Mouse (Mus musculus) adrenal gland, postnatal 10 days (tissue): ENCODE measurements around the gene Lrg1. TPM values are rescaled to one million over a fixed set of nuclear protein-coding genes. Genes with fewer than 3 reads are reported as not detected.
A peak's percentile ranks its signal among the peaks of the same experiment; 100 is the strongest.

Experiments
- DNase-seq: peaks from one replicate; pipeline ENCODE4 v3.0.0; 2021; ENCODE audit warnings: mixed read lengths
- total RNA-seq, 2 experiments: library from RNA; stranded (reverse); gene quantifications; 2 replicates each; pipeline ENCODE4 v1.2.3; 2021

Lrg1 gene
- total RNA-seq, 2 experiments from 2014 or later, result 41.0 to 55.6 TPM

GRCm38 (mm10) chr17:56074827-56075208 lies 47.0 kb downstream of the Lrg1 start, which contains the start of gene Ubxn6:
Ubxn6 (minus strand) TSS chr17:56075028.
- DNase-seq, result peak; percentile 98

DNA sequence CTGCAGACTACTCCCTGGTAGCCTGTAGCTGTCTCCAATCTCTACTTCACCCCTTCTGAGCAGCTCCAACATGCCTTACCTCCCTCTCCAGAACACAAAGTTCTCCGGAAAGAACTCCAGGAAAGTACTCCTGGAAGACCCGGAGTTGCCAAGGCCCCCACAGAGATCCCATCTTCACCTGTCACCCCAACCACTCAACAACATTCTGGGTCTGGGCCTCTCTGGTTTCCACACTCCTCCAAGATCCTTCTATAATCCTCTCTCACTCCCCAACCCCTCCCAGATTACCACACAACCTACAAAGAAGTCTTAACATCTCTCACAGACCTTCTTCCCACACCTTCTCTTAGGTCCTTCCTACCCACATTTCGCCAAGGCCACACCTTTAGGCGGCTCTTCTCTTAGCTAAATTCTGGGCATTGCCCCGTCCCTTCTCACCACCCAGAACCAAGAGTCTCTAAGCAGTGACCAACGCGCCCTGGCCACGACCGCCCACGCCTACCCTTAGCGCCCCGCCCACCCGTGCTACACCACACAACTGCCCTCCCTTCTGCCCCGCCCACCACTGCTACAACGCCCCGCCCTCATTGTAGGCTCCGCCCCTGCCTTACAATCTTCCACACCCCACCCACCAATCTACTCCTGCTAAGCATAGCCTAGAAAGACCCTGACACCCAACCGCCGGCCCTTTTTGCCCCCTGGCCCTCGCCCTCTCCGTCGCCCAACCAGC lies 47.5 kb downstream of the Lrg1 start:
- DNase-seq, result peak; percentile 93

DNA sequence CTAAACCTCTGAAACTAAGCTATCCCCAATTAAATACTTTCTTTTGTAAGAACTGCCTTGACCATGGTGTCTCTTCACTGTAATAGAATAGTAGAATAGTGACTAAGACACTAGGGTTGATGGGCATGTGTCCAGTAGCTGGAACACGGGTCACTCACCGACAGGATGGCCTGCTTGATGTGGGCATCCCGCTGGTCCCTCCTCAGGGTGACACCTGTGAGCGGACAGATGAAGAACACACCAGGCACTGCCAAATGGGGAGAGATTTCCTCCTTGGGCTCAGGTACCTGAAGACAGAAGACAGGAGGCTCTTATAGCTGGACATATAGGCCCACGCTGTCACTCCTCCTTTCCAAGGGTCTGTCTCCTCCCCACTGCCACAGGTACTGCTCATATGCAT lies 49.6 kb downstream of the Lrg1 start:
- DNase-seq, result no peak

DNA sequence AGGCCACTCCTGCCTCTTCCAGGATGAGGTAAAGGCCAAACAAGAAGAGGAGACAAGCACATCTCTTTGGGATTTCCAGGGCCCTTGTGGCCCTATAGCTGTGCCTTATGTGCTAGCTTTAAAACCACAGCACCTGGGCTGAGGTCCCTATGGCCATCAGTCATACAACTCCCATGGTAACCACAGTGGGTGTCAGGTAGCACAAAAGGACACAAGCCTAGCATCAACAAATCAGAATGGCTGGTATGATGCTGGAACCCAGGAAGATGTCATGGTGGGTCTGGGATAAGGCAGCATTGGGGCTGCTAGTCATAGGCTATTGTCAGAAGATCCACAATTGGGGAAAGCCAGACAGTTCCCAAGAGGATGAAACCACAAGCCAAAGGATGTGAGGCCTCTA lies 50.7 kb downstream of the Lrg1 start:
- no peak for DNase-seq

Other genes with a start within 250 kb of the Lrg1 start
- 1 to 10 TPM; 6.2 to 9.5 TPM for gene Zfp119a, start 243.1 kb downstream of the Lrg1 start, total RNA-seq
- gene Zfp959, start 229.9 kb downstream of the Lrg1 start, total RNA-seq, result 1 to 10 TPM; 5.9 to 6.0 TPM
- 1 to 10 TPM; 4.1 to 4.2 TPM for gene Zfp119b, start 172.5 kb downstream of the Lrg1 start, total RNA-seq
- 1 to 10 TPM; 1.5 to 1.8 TPM for gene Ebi3, start 169.4 kb downstream of the Lrg1 start, total RNA-seq
- gene Yju2, start 162.9 kb downstream of the Lrg1 start, total RNA-seq, result 10 to 100 TPM; 16.7 to 20.1 TPM
- gene Shd, start 151.5 kb downstream of the Lrg1 start, total RNA-seq, result 1 to 10 TPM; 1.6 to 3.8 TPM
- gene Fsd1, start 135.5 kb downstream of the Lrg1 start, total RNA-seq, result 1 to 10 TPM; 1.4 to 3.7 TPM
- 10 to 100 TPM; 15.2 to 17.2 TPM for gene Stap2, start 116.4 kb downstream of the Lrg1 start, total RNA-seq
- gene Mpnd, start 116.3 kb downstream of the Lrg1 start, total RNA-seq, result 10 to 100 TPM; 77.0 to 91.2 TPM
- 10 to 100 TPM; 49.3 to 50.7 TPM for gene Sh3gl1, start 85.4 kb downstream of the Lrg1 start, total RNA-seq
- 10 to 100 TPM in 1 of 2 experiments, 1 to 10 TPM in 1; 8.4 to 10.9 TPM for gene Chaf1a, start 81.6 kb downstream of the Lrg1 start, total RNA-seq
- gene Ubxn6, start 47.0 kb downstream of the Lrg1 start, total RNA-seq, result 10 to 100 TPM; 77.5 to 78.9 TPM
- 10 to 100 TPM; 45.3 to 54.0 TPM for gene Hdgfl2, start 42.4 kb downstream of the Lrg1 start, total RNA-seq
- 10 to 100 TPM; 75.7 to 89.2 TPM for gene Plin4, start 12.2 kb downstream of the Lrg1 start, total RNA-seq
- 100 to 1,000 TPM; 102 to 111 TPM for gene Plin5, start 4.4 kb downstream of the Lrg1 start, total RNA-seq
- 10 to 100 TPM; 13.3 to 14.9 TPM for gene Sema6b, start 18.3 kb upstream of the Lrg1 start, total RNA-seq
- 10 to 100 TPM in 1 of 2 experiments, 1 to 10 TPM in 1; 9.5 to 11.0 TPM for gene Tnfaip8l1, start 40.5 kb upstream of the Lrg1 start, total RNA-seq
- gene Mydgf, start 61.9 kb upstream of the Lrg1 start, total RNA-seq, result 10 to 100 TPM; 55.6 to 61.9 TPM
- gene Dpp9, start 96.9 kb upstream of the Lrg1 start, total RNA-seq, result 10 to 100 TPM; 28.8 to 30.1 TPM
- 10 to 100 TPM; 27.8 to 38.0 TPM for gene Fem1a, start 134.8 kb upstream of the Lrg1 start, total RNA-seq
- 10 to 100 TPM; 16.6 to 18.1 TPM for gene Ticam1, start 154.8 kb upstream of the Lrg1 start, total RNA-seq
- 10 to 100 TPM; 96.0 to 97.9 TPM for gene Plin3, start 170.9 kb upstream of the Lrg1 start, total RNA-seq
- gene Arrdc5, start 178.3 kb upstream of the Lrg1 start, total RNA-seq, result not detected
- gene Uhrf1, start 181.3 kb upstream of the Lrg1 start, total RNA-seq, result 10 to 100 TPM; 28.5 to 34.8 TPM
- gene Kdm4b, start 204.1 kb upstream of the Lrg1 start, total RNA-seq, result 10 to 100 TPM; 35.0 to 41.8 TPM